Mouse (Mus musculus): Measurements from ENCODE around the gene Wnt2. TPM values are rescaled to one million over a fixed set of nuclear protein-coding genes. Genes with fewer than 3 reads are reported as not detected.
A peak's percentile ranks its signal among the peaks of the same experiment; 100 is the strongest.

The Wnt2 gene
- total RNA-seq, 2 experiments from 2014 or later: 6.1 to 7.3 TPM

DNA sequence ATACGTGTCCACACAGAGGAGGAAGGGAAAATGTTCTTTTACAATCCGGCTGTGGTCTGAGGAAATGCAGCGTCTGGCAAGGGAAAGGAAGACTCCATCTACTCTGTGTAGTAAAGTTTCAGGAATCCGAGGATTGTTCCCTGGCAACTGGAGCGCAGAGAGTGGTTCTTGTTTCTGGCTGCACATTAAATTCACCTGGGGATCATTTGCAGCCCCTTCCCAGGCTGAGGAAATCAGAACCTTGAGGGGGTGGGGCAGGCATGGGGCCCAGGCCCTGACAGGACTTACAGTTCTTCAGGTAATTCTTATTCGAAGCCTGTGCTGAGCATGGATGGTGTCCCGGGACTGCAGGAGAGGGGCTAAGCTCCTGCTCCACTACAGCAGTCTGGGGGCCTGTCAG, 17.0 kb downstream of the Wnt2 start:
- DNase-seq (ENCODE audit: low spot score in 2 of 2): no peak
- no peak overlapping the region for H3K4me3 ChIP-seq
- no peak for TF ChIP-seq CTCF (conservative IDR thresholded peaks at IDR 0.05)
- no peak overlapping the region for H3K27ac ChIP-seq

DNA sequence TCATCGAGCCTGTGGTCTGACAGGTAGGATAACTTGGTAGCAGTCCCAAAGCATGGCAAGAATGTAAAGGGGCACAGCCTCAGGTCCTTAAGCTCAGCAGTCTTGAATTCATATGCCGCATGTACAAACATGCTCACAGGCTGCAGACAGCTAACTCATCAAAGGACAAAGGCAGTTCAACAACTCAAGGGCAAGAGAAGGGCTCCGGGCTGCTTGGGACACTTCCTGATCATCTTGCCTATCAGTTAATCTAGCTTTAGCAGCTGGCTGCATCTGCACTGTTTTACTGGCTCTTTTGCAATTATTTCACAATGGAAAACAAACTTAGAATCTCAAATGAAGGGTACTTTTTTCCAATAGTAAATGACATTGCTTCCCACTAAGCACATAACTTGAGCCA, 23.0 kb downstream of the Wnt2 start:
- DNase-seq (ENCODE audit: low spot score in 2 of 2): no peak
- TF ChIP-seq CTCF (conservative IDR thresholded peaks at IDR 0.05): no peak
- no peak overlapping the region for H3K4me3 ChIP-seq
- no peak overlapping the region for H3K27ac ChIP-seq

GRCm38 (mm10) chr6:18002065-18002464, 28.3 kb downstream of the Wnt2 start:
- H3K4me3 ChIP-seq: no peak overlapping the region
- H3K27ac ChIP-seq: no peak overlapping the region
- no peak for TF ChIP-seq CTCF (conservative IDR thresholded peaks at IDR 0.05)
- no peak for DNase-seq (ENCODE audit: low spot score in 2 of 2)

- DNase-seq (ENCODE audit: low spot score in 2 of 2): no peak
- TF ChIP-seq CTCF (conservative IDR thresholded peaks at IDR 0.05): no peak
- Histone ChIP-seq H3K4me3 (no peak overlapping the region), H3K27ac (no peak overlapping the region)
These were observed 31.9 kb downstream of the Wnt2 start for GRCm38 (mm10) chr6:17998497-17998896.

DNA sequence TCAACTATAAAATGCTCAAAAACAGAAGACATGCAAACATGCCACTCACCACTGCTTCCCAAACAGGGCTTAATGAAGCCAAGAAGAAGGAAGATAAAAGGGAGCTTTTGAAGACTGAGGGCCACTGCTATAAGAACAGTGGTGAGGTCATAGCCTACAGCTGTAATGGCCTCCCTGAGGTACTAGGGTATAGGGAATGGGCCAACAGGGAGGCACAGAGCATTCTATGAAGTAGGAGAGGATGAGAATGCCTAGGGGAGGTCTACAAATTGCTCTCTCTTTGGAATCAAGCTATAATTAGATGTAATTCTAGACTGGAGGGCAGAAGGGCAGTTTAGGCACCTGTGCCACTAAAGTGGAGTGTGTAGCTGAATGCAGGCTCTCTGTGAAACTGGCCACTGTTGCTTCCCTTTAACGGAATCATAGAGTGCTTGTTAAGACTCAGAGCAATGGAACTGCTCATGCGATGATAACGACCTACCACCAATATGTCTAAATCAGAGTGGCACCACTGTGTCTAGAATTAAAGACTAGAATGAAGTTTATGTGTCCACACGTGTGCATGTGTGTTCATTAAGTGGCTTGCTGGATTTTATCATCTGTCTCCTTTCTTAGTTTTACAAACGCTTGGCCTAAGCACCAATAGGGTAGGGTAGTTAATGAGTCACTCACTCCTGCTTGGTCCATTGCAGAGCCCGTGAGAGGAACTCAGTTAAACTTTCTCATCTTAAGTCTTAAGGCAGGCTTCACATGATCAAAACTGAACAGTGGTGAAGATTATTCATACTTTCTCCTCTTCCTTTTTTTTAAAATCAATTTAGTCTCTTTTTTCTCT, 35.2 kb downstream of the Wnt2 start:
- Histone ChIP-seq H3K27ac (no peak overlapping the region), H3K4me3 (no peak overlapping the region)
- TF ChIP-seq CTCF (conservative IDR thresholded peaks at IDR 0.05): no peak
- DNase-seq (ENCODE audit: low spot score in 2 of 2): no peak

- DNase-seq (ENCODE audit: low spot score in 2 of 2): no peak
- no peak overlapping the region for H3K4me3 ChIP-seq
- H3K27ac ChIP-seq: no peak overlapping the region
- no peak for TF ChIP-seq CTCF (conservative IDR thresholded peaks at IDR 0.05)
These were observed 38.8 kb downstream of the Wnt2 start for GRCm38 (mm10) chr6:17991625-17992024.

DNA sequence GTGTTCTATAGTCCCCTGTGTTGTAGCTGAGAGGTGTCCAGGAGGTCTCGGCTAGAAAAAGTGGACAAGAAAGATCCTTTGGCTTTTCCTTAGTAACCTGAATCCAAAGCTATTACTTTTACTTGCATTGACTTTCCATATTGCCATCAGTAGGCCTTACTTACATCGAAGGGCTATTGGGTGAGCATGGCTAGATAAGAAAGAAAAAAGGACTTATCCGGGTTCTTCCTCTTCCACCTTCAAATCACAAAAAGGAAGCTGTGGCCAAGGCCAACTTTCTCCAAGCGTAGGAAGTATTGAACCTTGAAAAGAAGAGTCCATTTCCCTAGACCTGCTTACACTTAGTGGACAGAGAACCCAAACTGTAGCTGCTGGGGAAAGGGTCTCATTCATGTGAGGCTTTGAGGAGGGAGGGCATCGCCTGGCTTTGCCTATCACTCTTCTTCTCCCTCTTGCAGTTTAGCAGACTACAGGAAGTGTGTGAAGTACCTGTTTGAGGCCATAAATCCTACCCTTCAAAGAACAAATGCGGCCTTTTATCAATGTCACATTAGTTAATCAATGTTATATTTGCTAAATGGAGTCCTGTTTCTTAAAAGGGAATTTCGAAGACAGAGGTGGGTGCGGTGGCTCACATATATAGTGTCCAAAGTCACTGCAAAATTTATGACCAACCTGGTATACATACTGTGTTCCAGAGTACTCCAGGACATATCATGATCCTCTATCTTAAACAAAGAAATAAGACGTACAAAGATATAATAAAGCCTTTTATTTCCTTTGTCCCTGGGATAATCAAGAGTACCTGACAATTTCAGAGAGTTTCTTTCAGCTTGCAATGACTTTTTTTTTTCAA, 40.0 kb downstream of the Wnt2 start:
- no peak for TF ChIP-seq CTCF (conservative IDR thresholded peaks at IDR 0.05)

DNA sequence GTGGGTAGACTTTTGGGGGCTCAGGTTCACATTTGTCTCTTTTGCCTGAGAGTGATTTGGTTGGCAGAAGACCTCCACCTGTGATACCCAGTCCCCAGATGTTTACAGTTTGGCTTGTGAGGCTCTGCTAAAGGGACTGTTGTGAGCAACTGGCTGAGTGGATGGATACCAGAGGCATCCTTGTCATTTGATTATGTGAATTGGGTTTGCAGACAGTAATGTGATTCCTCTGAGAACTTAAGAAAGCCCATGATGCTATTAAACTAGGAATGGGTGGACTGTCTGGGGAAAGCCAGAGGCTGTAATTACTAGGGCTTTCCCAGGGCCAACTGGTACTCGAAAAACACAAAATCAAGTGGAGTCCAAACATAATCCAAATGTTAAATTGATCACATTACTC, 51.0 kb downstream of the Wnt2 start:
- no peak overlapping the region for H3K4me3 ChIP-seq
- DNase-seq (ENCODE audit: low spot score in 2 of 2): no peak

More for the DNA sequence above, 40.0 kb downstream of the Wnt2 start:
- DNase-seq (ENCODE audit: low spot score in 2 of 2): no peak
- Histone ChIP-seq H3K27ac (no peak overlapping the region), H3K4me3 (no peak overlapping the region)

DNA sequence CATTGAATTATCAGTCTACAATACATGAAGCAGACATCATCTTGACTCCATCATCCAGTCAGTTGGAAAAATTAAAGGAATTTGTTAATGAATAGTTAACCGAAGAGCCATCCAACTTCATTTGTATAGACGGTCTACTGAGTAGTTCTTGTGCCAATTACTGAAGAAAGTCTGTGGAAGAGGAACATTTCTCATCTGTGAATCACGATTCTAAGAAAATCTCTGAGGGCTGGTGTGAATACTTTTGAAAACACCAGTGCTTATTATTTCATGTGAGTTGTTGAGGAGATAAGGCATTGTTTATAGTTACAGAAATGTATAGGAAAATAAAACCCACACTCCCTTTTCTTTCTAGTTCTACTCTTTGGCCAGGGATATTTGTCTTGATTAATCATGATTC, 51.5 kb downstream of the Wnt2 start:
- DNase-seq (ENCODE audit: low spot score in 2 of 2): no peak
- H3K4me3 ChIP-seq: no peak overlapping the region
- no peak for TF ChIP-seq CTCF (conservative IDR thresholded peaks at IDR 0.05)
- no peak overlapping the region for H3K27ac ChIP-seq

More for the DNA sequence above, 51.0 kb downstream of the Wnt2 start:
- TF ChIP-seq CTCF (conservative IDR thresholded peaks at IDR 0.05): no peak
- no peak overlapping the region for H3K27ac ChIP-seq

DNA sequence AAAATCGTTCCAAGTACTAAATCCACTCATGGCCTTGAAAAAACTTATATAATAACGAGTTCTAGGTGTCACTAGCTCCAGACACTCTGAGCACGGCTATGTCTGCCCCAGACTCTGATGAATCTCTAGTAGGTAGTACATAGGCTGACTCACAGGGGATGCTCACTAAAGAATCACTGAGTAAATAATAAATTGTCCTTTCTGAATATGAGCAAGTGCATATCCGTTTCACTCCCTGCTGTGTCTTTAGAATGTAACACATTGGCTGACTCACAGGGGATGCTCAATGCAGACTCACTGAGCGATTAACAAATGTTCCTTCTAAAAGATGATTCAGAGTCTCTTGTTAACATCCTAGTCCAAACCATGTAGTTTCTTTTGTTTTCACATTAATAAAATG, 52.1 kb downstream of the Wnt2 start:
- Histone ChIP-seq H3K4me3 (no peak overlapping the region), H3K27ac (no peak overlapping the region)
- DNase-seq (ENCODE audit: low spot score in 2 of 2): peak in 1 of 2 experiments; percentile 39
- no peak for TF ChIP-seq CTCF (conservative IDR thresholded peaks at IDR 0.05)

DNA sequence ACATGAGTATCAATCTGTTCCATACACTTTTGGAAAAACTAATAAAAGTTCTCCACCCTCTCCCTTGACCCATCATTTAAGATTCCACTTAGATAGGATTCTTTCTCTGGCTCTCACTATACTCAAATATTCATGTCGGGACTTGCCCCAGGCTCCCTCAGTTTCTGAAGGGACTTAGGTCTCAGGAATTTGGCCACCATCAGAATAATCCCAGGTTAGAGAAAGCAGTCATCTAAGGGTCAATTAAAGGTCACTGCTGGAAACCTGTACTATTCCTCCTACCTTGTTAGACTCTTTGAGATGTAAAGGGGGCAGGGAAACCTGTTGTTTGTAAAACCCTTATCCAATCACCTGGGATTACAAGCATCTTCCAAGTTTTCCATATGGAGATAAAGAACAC, 53.2 kb downstream of the Wnt2 start:
- no peak overlapping the region for H3K27ac ChIP-seq
- no peak for TF ChIP-seq CTCF (conservative IDR thresholded peaks at IDR 0.05)
- DNase-seq (ENCODE audit: low spot score in 2 of 2): no peak
- H3K4me3 ChIP-seq: no peak overlapping the region

DNA sequence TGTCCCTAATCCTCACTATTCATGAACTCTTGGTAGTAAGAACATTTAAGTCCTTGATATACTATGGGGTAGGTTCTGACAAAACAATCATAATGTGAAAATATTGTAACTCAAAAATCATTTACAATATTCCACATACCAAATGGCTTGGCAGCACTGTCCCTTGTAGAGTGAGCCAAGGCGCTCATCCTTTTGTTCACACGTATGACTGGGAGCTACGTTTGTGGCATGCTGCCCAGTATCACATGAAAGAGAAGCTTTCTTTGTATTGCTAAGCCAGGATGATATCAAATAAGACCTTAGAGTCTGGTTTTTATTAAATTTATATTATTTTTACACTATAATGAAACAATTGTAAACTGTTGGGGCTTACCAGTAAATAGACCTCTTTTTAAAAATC, 56.0 kb downstream of the Wnt2 start:
- TF ChIP-seq CTCF (conservative IDR thresholded peaks at IDR 0.05): no peak
- Histone ChIP-seq H3K4me3 (no peak overlapping the region), H3K27ac (no peak overlapping the region)
- no peak for DNase-seq (ENCODE audit: low spot score in 2 of 2)

DNA sequence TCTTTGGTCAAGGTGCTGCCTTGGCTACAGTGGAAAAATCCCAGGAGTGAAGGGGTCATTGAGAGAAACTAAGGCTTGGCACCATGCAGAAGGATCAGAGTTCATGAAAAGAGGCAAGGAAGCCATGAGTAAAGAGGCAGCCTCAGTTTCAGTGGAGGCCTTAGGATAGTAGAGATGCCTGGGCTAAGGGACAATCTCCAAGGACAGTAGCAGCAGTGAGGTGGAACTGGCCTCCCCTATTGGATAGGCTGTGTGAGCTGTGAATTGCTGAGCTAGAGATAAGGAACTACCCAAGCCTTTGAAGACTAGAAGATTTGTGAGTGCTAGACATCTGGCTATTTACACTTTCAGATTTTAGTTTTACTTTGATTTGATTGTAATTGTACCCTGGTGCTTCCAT, 59.0 kb downstream of the Wnt2 start:
- DNase-seq (ENCODE audit: low spot score in 2 of 2): no peak
- H3K4me3 ChIP-seq: no peak overlapping the region
- TF ChIP-seq CTCF (conservative IDR thresholded peaks at IDR 0.05): no peak
- H3K27ac ChIP-seq: no peak overlapping the region

All from layer of hippocampus, adult 2 months (tissue).